Mouse (Mus musculus) heart, embryonic 12.5 days (tissue): ENCODE measurements around the gene Smc3. TPM values are rescaled to one million over a fixed set of nuclear protein-coding genes. Genes with fewer than 3 reads are reported as not detected.
A peak's percentile ranks its signal among the peaks of the same experiment; 100 is the strongest.

ENCODE experiments used
- ATAC-seq: fragments of 200-750 bp; cut with Nextera tagmentation; 2 replicates; pipeline ENCODE4 v1.8.0; 2017; ENCODE audit warnings: moderate TSS enrichment, moderate library complexity; ENCODE audit not compliant: insufficient number of reproducible peaks, low FRiP score
- H3K27ac ChIP-seq: fragments of 300-500 bp; sonication (generic); 2 replicates; pipeline ENCODE4 v1.5.1; 2016; ENCODE audit warnings: mild to moderate bottlenecking, moderate library complexity; ENCODE audit not compliant: poor library complexity, severe bottlenecking
- H3K27me3 ChIP-seq: fragments of 300-500 bp; sonication (generic); replicated peaks from 2 replicates; pipeline ENCODE4 v1.6.1; 2016; ENCODE audit warnings: mild to moderate bottlenecking, moderate library complexity
- H3K36me3 ChIP-seq: fragments of 300-500 bp; sonication (generic); 2 replicates; pipeline ENCODE4 v1.6.1; 2016; ENCODE audit warnings: mild to moderate bottlenecking, moderate library complexity
- H3K4me1 ChIP-seq: fragments of 300-500 bp; sonication (generic); replicated peaks from 2 replicates; pipeline ENCODE4 v1.6.1; 2016; ENCODE audit warnings: mild to moderate bottlenecking
- H3K4me2 ChIP-seq: fragments of 300-500 bp; sonication (generic); 2 replicates; pipeline ENCODE4 v1.6.1; 2016; ENCODE audit warnings: mild to moderate bottlenecking, moderate library complexity
- H3K4me3 ChIP-seq: fragments of 300-500 bp; sonication (generic); 2 replicates; pipeline ENCODE4 v1.5.1; 2016; ENCODE audit warnings: mild to moderate bottlenecking
- H3K9ac ChIP-seq: fragments of 300-500 bp; sonication (generic); 2 replicates; pipeline ENCODE4 v1.6.1; 2016; ENCODE audit warnings: mild to moderate bottlenecking, moderate library complexity
- H3K9me3 ChIP-seq: fragments of 300-500 bp; sonication (generic); replicated peaks from 2 replicates; pipeline ENCODE4 v1.6.1; 2016; ENCODE audit warnings: mild to moderate bottlenecking, moderate library complexity
- WGBS: fragments of 180-500 bp; shearing (Covaris S2); methylation state at CpG from one replicate; pipeline ENCODE4 v1.1.7; 2016; 5-methylcytosine and 5-hydroxymethylcytosine counted together
- polyA plus RNA-seq: library from polyadenylated mRNA; unstranded; fragments of >200 nt; fragmentation: Nextera tagmentation; extraction: Ambion mirVana; gene quantifications from 2 replicates; pipeline ENCODE4 v1.2.1, GENCODE M21; 2016

The Smc3 gene
- polyA plus RNA-seq, 1 experiment from 2014 or later = 45.6 TPM

DNA sequence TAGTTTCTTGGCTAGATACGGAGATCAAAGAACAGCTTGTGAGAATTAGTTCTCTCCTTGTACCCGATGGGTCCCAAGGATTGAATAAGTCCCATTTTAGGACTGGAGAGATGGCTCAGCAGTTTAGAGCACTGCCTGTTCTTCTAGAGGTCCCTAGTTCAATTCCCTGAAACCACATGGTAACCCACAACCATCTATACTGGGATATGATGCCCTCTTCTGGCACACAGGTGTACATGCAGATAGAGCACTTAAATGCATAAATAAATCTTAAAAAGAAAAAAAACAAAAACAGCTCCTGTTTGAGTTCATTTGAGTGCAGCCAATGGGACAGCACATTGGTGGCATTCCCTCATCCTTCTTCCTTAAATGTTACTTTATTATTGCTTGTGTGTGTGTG is 37.8 kb downstream of the Smc3 start:
- H3K36me3 ChIP-seq = peaks cover 76% of the 10 kb centered on the region
- no peak overlapping the region for H3K9ac ChIP-seq
- 96% methylated on average over 2 of the region's 2 CpGs for WGBS
- H3K27me3 ChIP-seq = no peaks in the 10 kb centered on the region
- no peaks in the 10 kb centered on the region for H3K9me3 ChIP-seq
- no peak overlapping the region for H3K4me3 ChIP-seq
- no peaks in the 10 kb centered on the region for H3K4me1 ChIP-seq
- no peak overlapping the region for H3K27ac ChIP-seq
- H3K4me2 ChIP-seq = no peak overlapping the region
- ATAC-seq = no peak

DNA sequence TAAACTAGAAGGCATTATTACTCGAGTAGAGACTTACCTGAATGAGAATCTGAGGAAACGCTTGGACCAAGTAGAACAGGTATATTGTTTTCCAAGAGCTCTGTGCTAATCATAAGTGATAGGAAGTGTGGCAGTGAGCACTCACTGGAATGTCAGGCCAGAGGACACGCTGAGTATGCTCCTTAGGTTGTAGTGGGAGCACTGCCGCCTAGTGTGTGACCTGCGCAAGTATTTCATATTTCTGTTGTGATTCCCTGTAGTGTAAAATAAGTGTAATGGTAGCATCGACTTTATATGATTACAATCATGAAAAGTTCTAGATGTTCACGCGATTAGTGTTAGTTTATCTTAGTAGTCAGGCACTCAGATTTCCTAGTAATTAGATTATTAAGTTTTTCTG is 38.5 kb downstream of the Smc3 start:
- H3K36me3 ChIP-seq = peaks cover 76% of the 10 kb centered on the region
- no peak overlapping the region for H3K4me3 ChIP-seq
- H3K4me1 ChIP-seq = no peaks in the 10 kb centered on the region
- H3K27me3 ChIP-seq = no peaks in the 10 kb centered on the region
- H3K9ac ChIP-seq = no peak overlapping the region
- H3K4me2 ChIP-seq = no peak overlapping the region
- H3K9me3 ChIP-seq = no peaks in the 10 kb centered on the region
- WGBS = 86% methylated on average over 8 of the region's 8 CpGs
- no peak for ATAC-seq
- H3K27ac ChIP-seq = no peak overlapping the region

DNA sequence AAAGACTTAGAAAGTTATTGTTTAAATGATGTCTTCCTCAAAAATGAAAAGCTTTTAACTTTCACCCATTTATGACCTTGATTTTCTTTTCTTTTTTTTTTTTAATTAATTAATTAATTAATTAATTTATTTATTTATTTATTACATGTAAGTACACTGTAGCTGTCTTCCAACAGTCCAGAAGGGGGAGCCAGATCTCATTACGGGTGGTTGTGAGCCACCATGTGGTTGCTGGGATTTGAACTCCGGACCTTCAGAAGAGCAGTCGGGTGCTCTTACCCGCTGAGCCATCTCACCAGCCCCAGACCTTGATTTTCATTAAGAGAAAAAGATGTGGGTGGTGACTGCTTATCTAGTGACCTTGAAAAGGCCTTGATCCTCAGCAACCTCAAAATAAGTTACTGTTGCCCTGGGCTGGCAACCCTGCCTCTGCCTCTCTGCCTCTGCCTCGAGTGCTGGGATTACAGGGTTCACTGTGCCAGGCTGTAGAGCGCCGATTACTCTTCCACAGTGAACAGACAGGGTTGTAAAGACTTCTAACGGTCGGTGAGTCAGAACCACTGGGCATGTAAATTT is 43.9 kb downstream of the Smc3 start:
- Histone ChIP-seq H3K36me3 (peaks cover 66% of the 10 kb centered on the region), H3K27me3 (no peaks in the 10 kb centered on the region), H3K9me3 (no peaks in the 10 kb centered on the region), H3K9ac (no peak overlapping the region), H3K4me3 (no peak overlapping the region), H3K4me1 (peaks cover 13% of the 10 kb centered on the region), H3K4me2 (no peak overlapping the region), H3K27ac (no peak overlapping the region)
- no peak for ATAC-seq
- 87% methylated on average over 9 of the region's 9 CpGs for WGBS

DNA sequence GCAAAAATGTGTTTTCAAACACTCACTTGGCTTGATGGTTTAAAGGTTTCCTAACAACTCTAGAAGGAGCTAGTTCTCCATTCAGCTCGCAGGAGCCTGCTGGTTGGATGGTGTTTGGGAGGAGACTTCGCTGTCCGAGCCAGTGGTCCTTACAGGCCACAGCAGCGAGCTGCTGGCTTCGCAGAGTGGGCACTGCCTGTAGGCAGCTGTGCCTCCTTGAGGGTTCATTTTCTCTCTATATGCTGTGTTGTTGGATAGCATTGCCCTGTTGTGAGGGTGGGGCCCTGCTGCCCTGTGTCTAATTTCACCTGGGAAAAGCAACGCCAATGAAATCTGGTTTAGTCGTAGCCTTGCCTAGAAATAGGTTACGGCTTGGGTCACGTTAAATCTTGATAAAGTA is 47.1 kb downstream of the Smc3 start:
- ATAC-seq = no peak
- H3K4me2 ChIP-seq = no peak overlapping the region
- H3K27ac ChIP-seq = no peak overlapping the region
- peaks cover 24% of the 10 kb centered on the region for H3K4me1 ChIP-seq
- H3K9ac ChIP-seq = no peak overlapping the region
- H3K27me3 ChIP-seq = no peaks in the 10 kb centered on the region
- H3K9me3 ChIP-seq = no peaks in the 10 kb centered on the region
- H3K36me3 ChIP-seq = peaks cover 38% of the 10 kb centered on the region
- 83% methylated on average over 9 of the region's 9 CpGs for WGBS
- no peak overlapping the region for H3K4me3 ChIP-seq

DNA sequence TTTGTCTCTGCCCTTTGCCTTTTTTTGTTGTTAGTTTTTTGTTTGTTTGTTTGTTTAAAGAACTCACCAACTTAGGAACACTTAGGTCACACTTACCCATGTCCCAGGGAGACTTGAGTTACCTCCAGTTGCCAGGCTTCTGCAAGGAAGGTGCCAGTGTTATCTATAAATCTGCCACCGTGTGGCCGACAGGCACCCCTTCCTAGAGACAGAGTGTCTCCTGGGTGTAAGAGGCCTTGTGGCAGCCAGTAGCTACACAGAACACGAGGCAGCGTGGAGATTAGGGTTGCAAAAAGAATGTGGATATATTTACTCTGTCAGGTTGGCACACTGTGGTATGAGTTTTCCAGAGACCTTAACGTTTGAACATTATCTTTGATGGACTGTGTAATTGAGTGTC is 47.9 kb downstream of the Smc3 start:
- H3K27me3 ChIP-seq = no peaks in the 10 kb centered on the region
- H3K36me3 ChIP-seq = peaks cover 36% of the 10 kb centered on the region
- no peak for ATAC-seq
- no peak overlapping the region for H3K9ac ChIP-seq
- no peaks in the 10 kb centered on the region for H3K9me3 ChIP-seq
- H3K4me2 ChIP-seq = no peak overlapping the region
- H3K27ac ChIP-seq = no peak overlapping the region
- peaks cover 32% of the 10 kb centered on the region for H3K4me1 ChIP-seq
- WGBS = 33% methylated on average over 5 of the region's 5 CpGs
- H3K4me3 ChIP-seq = no peak overlapping the region

DNA sequence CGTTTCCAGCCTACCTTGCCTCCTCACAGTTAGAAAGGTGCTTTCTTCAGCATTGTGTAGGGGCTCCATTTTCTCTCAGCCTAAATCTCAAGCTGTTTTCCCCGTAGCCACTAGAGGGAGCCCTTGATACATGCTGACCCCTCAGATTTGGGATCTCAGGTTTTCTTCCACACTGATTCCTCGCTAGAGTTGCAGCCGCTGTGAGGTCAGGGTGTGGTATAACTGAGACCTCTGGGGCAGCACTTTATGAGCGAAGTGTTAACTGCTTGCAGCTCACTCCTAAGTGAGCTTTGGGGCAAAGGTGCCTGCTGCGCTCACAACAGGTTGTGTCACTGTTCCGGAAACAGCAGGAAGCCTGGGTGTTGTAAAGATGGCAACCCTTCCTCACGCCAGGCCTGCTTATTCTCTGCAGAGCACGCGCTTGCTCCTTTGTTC is 48.6 kb downstream of the Smc3 start:
- WGBS = 38% methylated on average over 10 of the region's 10 CpGs
- no peaks in the 10 kb centered on the region for H3K9me3 ChIP-seq
- H3K4me2 ChIP-seq = peak overlapping the region; percentile 30
- H3K27me3 ChIP-seq = no peaks in the 10 kb centered on the region
- peaks cover 38% of the 10 kb centered on the region for H3K4me1 ChIP-seq
- H3K4me3 ChIP-seq = no peak overlapping the region
- H3K9ac ChIP-seq = no peak overlapping the region
- ATAC-seq = peak; percentile 43; the same call in 1 of the 2 replicates
- peaks cover 29% of the 10 kb centered on the region for H3K36me3 ChIP-seq
- peak overlapping the region; percentile 14 for H3K27ac ChIP-seq

DNA sequence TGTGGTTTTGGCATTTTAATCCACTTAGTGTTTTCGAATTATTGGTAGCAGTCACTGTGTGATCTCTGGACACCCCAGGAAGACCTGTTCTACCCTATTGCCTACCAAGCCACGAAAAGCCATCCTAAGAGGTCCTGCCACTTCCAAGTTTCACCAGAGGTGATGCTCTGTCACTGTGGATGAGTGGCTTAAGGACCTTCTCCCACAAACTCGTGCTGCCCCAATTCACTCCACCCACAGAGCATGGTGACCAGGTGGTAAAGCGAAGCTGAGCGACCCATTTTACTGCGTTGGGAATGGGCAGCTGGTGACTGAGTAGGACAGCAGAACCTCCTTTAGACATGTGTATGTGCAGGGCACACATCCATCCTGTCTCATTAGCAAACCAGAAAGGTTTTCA is 49.2 kb downstream of the Smc3 start:
- Histone ChIP-seq H3K4me3 (no peak overlapping the region), H3K9me3 (no peaks in the 10 kb centered on the region), H3K27ac (peak overlapping the region; percentile 3; the same call in 1 of the 2 replicates), H3K27me3 (no peaks in the 10 kb centered on the region), H3K4me1 (peaks cover 43% of the 10 kb centered on the region), H3K9ac (no peak overlapping the region), H3K4me2 (no peak overlapping the region), H3K36me3 (peaks cover 25% of the 10 kb centered on the region)
- 70% methylated on average over 6 of the region's 6 CpGs for WGBS
- ATAC-seq = no peak

DNA sequence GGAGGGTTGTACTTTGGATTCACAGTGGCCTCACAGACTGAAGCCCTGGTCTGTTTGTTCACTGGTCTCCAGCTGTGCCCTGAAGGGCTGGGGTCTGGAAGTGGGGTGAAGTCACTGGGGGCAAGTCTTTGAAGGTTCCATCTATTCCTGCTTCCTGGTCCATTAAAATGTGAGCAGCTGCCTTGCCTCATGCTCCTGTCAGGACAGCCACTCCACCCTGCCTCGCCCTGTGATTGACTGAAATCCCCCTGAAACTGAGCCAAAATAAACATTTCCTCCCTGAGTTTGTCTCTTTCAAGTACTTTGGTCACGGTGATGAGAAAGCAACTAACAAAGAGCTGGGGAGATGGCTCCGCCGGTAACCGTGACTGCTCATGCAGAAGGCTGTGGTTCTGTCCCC is 49.6 kb downstream of the Smc3 start:
- 50% methylated on average over 5 of the region's 5 CpGs for WGBS
- Histone ChIP-seq H3K36me3 (peaks cover 23% of the 10 kb centered on the region), H3K4me2 (no peak overlapping the region), H3K9me3 (no peaks in the 10 kb centered on the region), H3K9ac (no peak overlapping the region), H3K27ac (peak overlapping the region; percentile 3; the same call in 1 of the 2 replicates), H3K4me3 (no peak overlapping the region), H3K27me3 (no peaks in the 10 kb centered on the region), H3K4me1 (peaks cover 48% of the 10 kb centered on the region)
- no peak for ATAC-seq

DNA sequence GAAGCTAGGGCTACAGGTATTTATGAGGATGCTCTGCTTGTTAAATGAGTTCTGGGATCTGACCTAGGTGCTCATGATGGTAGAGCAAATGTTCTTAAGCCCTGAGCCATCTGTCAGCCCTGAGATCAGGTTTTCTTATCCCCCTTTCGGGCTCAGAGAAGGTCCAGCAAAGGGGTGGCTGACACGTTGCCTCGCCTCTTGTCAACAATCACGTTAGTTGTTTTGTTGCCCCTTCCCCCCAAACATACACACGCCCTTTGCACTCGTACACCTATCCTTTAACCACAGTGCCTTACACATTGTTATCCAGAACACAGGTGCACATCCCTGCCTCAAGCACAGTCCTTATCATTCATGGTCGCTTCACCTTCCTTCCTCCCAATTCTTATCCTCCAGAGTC is 50.7 kb downstream of the Smc3 start:
- H3K4me3 ChIP-seq = no peak overlapping the region
- no peak overlapping the region for H3K9ac ChIP-seq
- H3K9me3 ChIP-seq = no peaks in the 10 kb centered on the region
- H3K4me2 ChIP-seq = no peak overlapping the region
- H3K27ac ChIP-seq = no peak overlapping the region
- peaks cover 54% of the 10 kb centered on the region for H3K4me1 ChIP-seq
- no peaks in the 10 kb centered on the region for H3K27me3 ChIP-seq
- 76% methylated on average over 7 of the region's 7 CpGs for WGBS
- ATAC-seq = no peak
- peaks cover 14% of the 10 kb centered on the region for H3K36me3 ChIP-seq

DNA sequence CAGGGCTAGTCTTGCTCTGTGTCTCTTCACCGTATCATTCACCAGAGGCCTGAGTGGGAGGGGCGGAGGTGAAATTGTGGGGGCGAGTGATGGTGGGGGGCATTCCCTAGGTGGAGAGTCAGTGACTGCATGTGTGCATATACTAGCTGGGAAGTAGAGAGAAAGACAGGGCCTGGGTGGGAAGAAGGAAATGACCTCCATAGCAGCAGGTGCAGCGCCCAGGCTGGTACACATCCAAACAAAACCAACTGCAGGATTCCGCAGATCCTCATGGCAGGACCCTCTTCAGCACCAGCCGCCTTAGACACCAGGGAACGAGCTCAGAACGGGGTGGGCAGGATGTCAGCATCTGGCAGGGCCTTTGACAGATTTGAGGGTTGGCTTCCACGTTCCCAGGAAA is 52.1 kb downstream of the Smc3 start:
- Histone ChIP-seq H3K27ac (no peak overlapping the region), H3K4me1 (peaks cover 55% of the 10 kb centered on the region), H3K9ac (no peak overlapping the region), H3K9me3 (no peaks in the 10 kb centered on the region), H3K4me3 (no peak overlapping the region), H3K27me3 (no peaks in the 10 kb centered on the region), H3K36me3 (peaks cover 3% of the 10 kb centered on the region), H3K4me2 (no peak overlapping the region)
- no peak for ATAC-seq
- WGBS = 62% methylated on average over 9 of the region's 9 CpGs

DNA sequence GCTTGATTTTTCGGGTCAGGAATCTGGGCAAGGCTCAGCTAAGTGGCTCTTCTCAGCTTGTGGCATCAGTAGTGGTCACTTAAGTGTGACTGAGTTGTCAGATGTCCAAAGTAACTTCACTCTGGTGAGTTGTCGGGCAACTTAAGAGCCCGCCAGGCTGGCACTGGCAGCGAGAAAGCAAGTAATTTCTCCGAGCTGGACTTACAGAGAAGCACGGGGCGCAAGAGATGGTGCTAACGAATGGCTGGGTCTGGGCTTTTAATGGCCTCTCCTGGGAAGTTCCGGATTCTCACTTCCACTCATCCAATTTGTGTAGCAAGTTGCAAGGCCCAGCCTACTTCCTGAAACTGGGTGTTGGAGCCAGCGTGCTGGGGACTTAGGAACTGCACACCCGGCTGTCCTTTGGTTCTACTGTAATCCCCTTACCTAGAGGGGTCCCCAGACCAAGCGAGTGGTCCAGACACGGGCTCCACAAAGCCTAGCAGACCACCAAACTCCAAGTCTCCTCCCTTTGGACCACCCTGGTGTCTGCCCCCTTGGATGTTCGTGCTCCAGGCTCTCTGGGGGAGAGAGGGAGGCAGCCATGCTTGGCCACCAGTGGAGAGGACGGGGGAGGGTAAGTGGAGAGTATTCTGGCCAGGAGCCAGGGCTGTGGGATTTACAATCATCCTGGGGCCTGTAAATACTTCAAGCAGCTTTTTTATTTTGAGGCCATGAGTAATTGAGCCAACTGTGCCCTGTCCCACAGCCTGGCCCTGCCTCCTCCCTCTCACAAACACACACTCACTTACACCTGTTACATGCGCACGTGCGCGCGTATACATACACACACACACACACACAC is 53.6 kb downstream of the Smc3 start:
- no peaks in the 10 kb centered on the region for H3K9me3 ChIP-seq
- H3K27ac ChIP-seq = peak overlapping the region; percentile 74
- 43% methylated on average over 20 of the region's 20 CpGs for WGBS
- no peaks in the 10 kb centered on the region for H3K27me3 ChIP-seq
- peak overlapping the region; percentile 43 for H3K4me2 ChIP-seq
- H3K9ac ChIP-seq = no peak overlapping the region
- H3K4me3 ChIP-seq = peak overlapping the region; percentile 3; the same call in 1 of the 2 replicates
- ATAC-seq = peak; percentile 65
- H3K36me3 ChIP-seq = no peaks in the 10 kb centered on the region
- peaks cover 55% of the 10 kb centered on the region for H3K4me1 ChIP-seq
